Mouse (Mus musculus) gastrocnemius, postnatal 25 days (tissue): ENCODE measurements around the gene Pik3ca. TPM values are rescaled to one million over a fixed set of nuclear protein-coding genes. Genes with fewer than 3 reads are reported as not detected.

Experiments used
- DNase-seq: peaks from one replicate; pipeline ENCODE4 v3.0.0; 2022
- total RNA-seq, 2 experiments: library from RNA; stranded (reverse); gene quantifications; 1 replicate in 1 of 2; 2 replicates in 1 of 2; pipeline ENCODE4 v1.2.3; 2021

The Pik3ca gene
- total RNA-seq, 2 experiments from 2014 or later, result 41.6 to 61.0 TPM

DNA sequence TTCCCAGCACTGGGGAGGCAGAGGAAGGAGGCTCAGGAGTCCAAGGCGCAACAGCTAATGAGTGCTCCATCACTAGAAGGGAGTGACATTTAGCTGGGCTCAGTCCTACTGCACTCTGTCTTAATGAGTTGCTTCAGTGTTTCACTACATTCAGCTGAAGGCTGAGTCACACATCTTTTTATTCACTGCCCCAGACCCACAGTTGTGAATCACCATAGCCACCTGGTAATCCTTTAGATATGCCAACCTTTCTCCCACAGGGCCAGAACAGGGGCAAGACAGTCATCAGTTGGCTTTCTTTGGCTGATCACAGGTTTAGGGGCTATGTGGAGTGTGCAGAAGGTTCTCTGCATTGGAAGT, 99.2 kb downstream of the Pik3ca start:
- DNase-seq, result no peak

- DNase-seq, result no peak
Measured at GRCm38 (mm10) chr3:32500346-32500745, 102.9 kb downstream of the Pik3ca start.

- DNase-seq, result no peak
Measured at GRCm38 (mm10) chr3:32505841-32506240, 108.4 kb downstream of the Pik3ca start.

- DNase-seq, result no peak
Measured at GRCm38 (mm10) chr3:32506366-32507225, 109.1 kb downstream of the Pik3ca start.

DNA sequence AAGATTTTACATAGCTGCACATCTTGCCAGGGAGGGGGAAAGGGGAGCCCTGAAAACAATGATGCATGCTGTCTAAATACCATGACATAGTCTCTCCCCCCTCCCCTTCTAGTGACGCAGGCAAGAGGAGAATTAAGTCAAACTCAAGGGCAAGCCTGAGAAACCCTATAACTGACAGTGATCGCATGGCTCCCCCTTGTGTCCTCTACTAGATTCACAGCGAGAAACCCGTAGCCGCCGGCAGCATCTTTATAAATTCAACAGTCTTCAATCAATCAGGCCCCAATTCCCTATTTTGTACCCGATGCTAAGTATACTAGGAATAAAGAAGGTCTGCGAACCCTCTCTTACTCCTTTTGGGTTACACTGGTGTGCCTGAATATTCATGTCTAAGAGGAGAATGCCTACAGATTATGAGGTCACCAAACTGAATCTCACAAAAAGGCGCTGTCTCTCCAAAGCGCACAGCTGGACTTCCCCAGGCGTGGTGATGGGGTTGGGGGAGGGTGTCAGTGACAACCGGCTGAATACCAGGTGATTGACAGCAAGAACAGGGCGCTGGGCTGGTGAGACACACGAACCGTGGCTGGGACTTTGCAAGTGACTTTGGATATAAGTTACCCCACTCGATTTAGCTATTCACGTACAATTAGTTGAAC, 111.3 kb downstream of the Pik3ca start:
- DNase-seq, result peak; percentile 29

DNA sequence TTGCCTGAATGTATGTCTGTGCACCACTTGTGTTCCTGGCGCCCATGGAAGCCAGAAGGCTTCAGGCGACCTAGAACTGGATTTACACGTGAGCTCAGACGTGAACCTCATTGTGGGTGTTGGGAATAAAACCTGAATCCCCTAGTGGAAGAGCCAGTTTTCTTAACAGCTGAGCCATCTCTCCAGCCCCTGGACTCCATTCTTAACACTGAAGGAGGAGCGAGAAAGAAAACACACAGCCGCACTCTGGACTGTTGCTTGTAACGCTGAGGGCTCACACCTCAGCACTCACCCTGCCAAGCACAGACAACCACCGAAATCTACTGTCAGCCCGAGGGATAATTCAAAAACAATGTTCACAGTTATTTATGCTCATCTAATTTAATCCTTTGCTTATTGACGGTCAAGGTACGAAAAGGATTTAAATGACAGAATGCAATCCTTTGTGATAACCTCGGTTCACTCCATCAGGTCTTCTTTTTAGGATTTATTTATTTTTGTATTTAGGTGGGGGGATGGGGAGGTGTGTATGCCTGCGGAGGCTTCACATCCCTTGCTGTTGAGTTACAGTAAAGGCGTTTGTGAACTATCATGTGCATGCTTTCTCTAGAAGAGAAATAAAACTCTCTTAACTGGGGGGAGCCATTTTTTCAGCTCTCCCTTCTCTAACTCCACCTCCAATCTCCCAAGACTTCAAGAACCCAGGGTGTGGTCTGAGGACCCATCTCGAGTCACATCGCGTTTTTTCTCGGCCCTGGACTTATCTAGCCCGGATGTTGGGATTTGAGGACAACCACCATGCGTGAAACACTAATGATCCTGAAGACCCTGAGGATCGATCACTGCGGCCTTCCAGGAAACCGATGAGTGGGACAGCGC, 112.3 kb downstream of the Pik3ca start, which contains the start of gene Zfp639:
TSS of gene Zfp639 (plus strand) at position 764 of the 879 bp plus-strand sequence.
- DNase-seq, result no peak

- peak; percentile 96 for DNase-seq
Measured at GRCm38 (mm10) chr3:32510375-32511190, 113.1 kb downstream of the Pik3ca start.

DNA sequence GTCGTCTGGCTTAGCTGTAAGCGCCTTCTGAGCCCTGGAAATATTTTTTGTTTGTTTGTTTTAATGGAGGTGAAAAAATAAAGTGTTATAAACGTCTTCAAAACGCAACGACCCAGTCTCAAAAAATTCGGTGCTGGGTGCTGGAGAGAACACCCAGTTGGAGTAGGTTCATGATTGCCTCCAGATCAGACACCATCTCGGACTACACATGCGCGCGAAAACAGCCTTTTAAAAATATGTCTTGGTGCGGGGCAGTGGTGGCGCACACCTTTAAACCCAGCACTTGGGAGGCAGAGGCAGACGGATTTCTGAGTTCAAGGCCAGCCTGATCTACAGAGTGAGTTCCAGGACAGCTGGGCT, 113.7 kb downstream of the Pik3ca start:
- no peak for DNase-seq

DNA sequence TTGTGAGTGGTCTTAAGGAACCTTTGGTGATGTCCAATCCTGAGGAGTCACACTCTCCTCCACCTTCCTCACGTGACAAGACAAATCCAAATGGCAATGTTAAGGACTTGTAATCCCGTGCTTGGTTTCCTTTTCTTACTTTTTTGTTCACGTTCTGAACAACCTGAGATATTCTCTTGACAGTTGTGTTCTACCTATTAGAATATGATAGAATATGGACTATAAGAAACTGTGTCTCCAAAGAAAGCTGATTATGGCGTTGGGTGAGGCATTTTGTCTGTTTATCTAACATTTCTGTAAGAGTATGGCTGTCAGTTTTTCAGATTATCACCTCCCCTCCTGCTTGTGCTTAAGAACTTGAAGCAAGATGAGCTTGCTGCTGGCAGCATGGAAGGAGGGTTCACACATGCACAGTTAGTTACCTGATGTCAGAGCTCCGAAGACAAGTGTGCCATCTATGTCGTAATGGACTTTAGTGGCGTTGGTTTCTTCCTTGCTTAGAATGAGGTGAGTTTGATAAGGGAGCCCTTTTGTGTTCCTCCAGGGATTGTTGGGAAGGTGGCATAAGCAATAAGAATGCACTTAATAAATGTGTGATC, 115.3 kb downstream of the Pik3ca start:
- DNase-seq, result no peak

GRCm38 (mm10) chr3:32513528-32513927, 116.1 kb downstream of the Pik3ca start:
- no peak for DNase-seq

Other genes starting within 250 kb of the Pik3ca start
- 10 to 100 TPM in 1 of 2 experiments, 1 to 10 TPM in 1; 8.0 to 11.5 TPM for gene Zmat3, start 31.7 kb upstream of the Pik3ca start, total RNA-seq
- not detected for gene Kcnmb3, start 94.6 kb downstream of the Pik3ca start, total RNA-seq
- 10 to 100 TPM; 20.6 to 26.3 TPM for gene Zfp639, start 112.6 kb downstream of the Pik3ca start, total RNA-seq
- 100 to 1,000 TPM; 184 to 204 TPM for gene Mfn1, start 131.8 kb downstream of the Pik3ca start, total RNA-seq
- 1 to 10 TPM; 6.2 to 7.9 TPM for gene Gnb4, start 218.9 kb downstream of the Pik3ca start, total RNA-seq